Mouse (Mus musculus) cerebellum, adult 9-10 months (tissue): ENCODE measurements around the gene Lix1l.

ENCODE experiments used
- DNase-seq: peaks from one replicate; pipeline ENCODE4 v3.0.0; 2022

Gene Lix1l

GRCm38 (mm10) chr3:96566661-96567450 is 34.1 kb upstream of the Lix1l start:
- DNase-seq: no peak

- no peak for DNase-seq
Observed at GRCm38 (mm10) chr3:96568605-96569004, 32.3 kb upstream of the Lix1l start.

- no peak for DNase-seq
Observed at GRCm38 (mm10) chr3:96569506-96569905, 31.4 kb upstream of the Lix1l start.

- DNase-seq: no peak
Observed at GRCm38 (mm10) chr3:96569966-96570605, 30.9 kb upstream of the Lix1l start.

GRCm38 (mm10) chr3:96570643-96571042 is 30.3 kb upstream of the Lix1l start:
- DNase-seq: no peak

GRCm38 (mm10) chr3:96571336-96571735 is 29.6 kb upstream of the Lix1l start:
- no peak for DNase-seq

GRCm38 (mm10) chr3:96571896-96572698 is 28.9 kb upstream of the Lix1l start:
- no peak for DNase-seq

- no peak for DNase-seq
Observed at GRCm38 (mm10) chr3:96573611-96574511, 27.1 kb upstream of the Lix1l start.

GRCm38 (mm10) chr3:96575272-96575984 is 25.5 kb upstream of the Lix1l start:
- no peak for DNase-seq

- DNase-seq: no peak
Observed at GRCm38 (mm10) chr3:96576005-96576658, 24.8 kb upstream of the Lix1l start.

- peak; percentile 84 for DNase-seq
Observed at GRCm38 (mm10) chr3:96576690-96577541, 24.0 kb upstream of the Lix1l start, which contains the start of gene Gm16253. TSS of gene Gm16253 (plus strand) at chr3:96576984.

- no peak for DNase-seq
Observed at GRCm38 (mm10) chr3:96577566-96577965, 23.4 kb upstream of the Lix1l start.

- DNase-seq: no peak
Observed at GRCm38 (mm10) chr3:96578561-96579238, 22.2 kb upstream of the Lix1l start.

- DNase-seq: no peak
Observed at GRCm38 (mm10) chr3:96579239-96579750, 21.7 kb upstream of the Lix1l start.

- peak; percentile 93 for DNase-seq
Observed at GRCm38 (mm10) chr3:96579885-96580454, 21.0 kb upstream of the Lix1l start.

GRCm38 (mm10) chr3:96581141-96581540 is 19.8 kb upstream of the Lix1l start:
- DNase-seq: no peak

- no peak for DNase-seq
Observed at GRCm38 (mm10) chr3:96581771-96582515, 19.0 kb upstream of the Lix1l start.

GRCm38 (mm10) chr3:96583386-96583785 is 17.6 kb upstream of the Lix1l start:
- no peak for DNase-seq
